Mouse (Mus musculus) kidney, embryonic 16.5 days (tissue): Measurements from ENCODE around the gene Tbata. TPM values are rescaled to one million over a fixed set of nuclear protein-coding genes. Genes with fewer than 3 reads are reported as not detected.

Experiments used
- microRNA-seq: library from miRNA; unstranded; fragments of <30 nt; microRNA quantifications from one replicate; pipeline ENCODE4, GENCODE M21; 2016
- polyA plus RNA-seq: library from polyadenylated mRNA; unstranded; fragments of >200 nt; fragmentation: Nextera tagmentation; extraction: Ambion mirVana; gene quantifications from 2 replicates; pipeline ENCODE4 v1.2.1, GENCODE M21; 2015

Gene Tbata
- polyA plus RNA-seq, 1 experiment from 2014 or later = 0.24 TPM

Small RNA genes within 50 kb of the gene (microRNA-seq; reads per million reads assigned to microRNA genes)
- gene Gm44308 = not detected

Other genes with a start within 250 kb of the Tbata start
- 183 TPM in 2 replicates for gene Pcbd1, start 82.6 kb upstream of the Tbata start, polyA plus RNA-seq
- 75.9 and 76.5 TPM in 2 replicates for gene Sgpl1, start 24.3 kb upstream of the Tbata start, polyA plus RNA-seq
- gene Adamts14, start 101.5 kb downstream of the Tbata start, polyA plus RNA-seq = 1.6 and 2.0 TPM in 2 replicates
- gene Prf1, start 125.9 kb downstream of the Tbata start, polyA plus RNA-seq = not detected in 2 replicates
- 39.5 and 40.2 TPM in 2 replicates for gene Pald1, start 211.6 kb downstream of the Tbata start, polyA plus RNA-seq
- 0.40 and 0.67 TPM in 2 replicates for gene Nodal, start 246.0 kb downstream of the Tbata start, polyA plus RNA-seq